Mouse (Mus musculus) CH12F3 (cell line): ENCODE results near the gene Slc17a5.
"Not testable (repeated sequence)": the region's sequence is repeated elsewhere in the genome, so short reads cannot be mapped to it uniquely, and the experiment has no call there.

ENCODE experiments used
- in situ Hi-C: fragments of 300-500 bp; cut with MboI; formaldehyde crosslinking; loops from 2 replicates; pipeline ENCODE4 v1.14.3; 2020; ENCODE audit warnings: low sequenced_read_pairs

The Slc17a5 gene

GRCm38 (mm10) chr9:78520127-78520779 lies 67.6 kb downstream of the Slc17a5 start:
- in situ Hi-C loops, result no loop called here

- in situ Hi-C loops, result not testable (repeated sequence)
Measured at GRCm38 (mm10) chr9:78517237-78517636, 70.6 kb downstream of the Slc17a5 start.

GRCm38 (mm10) chr9:78516125-78516524 lies 71.7 kb downstream of the Slc17a5 start:
- in situ Hi-C loops, result no loop called here

- in situ Hi-C loops, result no loop called here
Measured at GRCm38 (mm10) chr9:78514681-78515080, 73.2 kb downstream of the Slc17a5 start.

GRCm38 (mm10) chr9:78513776-78514500 lies 73.9 kb downstream of the Slc17a5 start:
- in situ Hi-C loops, result no loop called here

- in situ Hi-C loops, result no loop called here
Measured at GRCm38 (mm10) chr9:78511705-78512104, 76.1 kb downstream of the Slc17a5 start.

GRCm38 (mm10) chr9:78508106-78508786 lies 79.6 kb downstream of the Slc17a5 start:
- in situ Hi-C loops, result no loop called here

GRCm38 (mm10) chr9:78506722-78507077 lies 81.1 kb downstream of the Slc17a5 start:
- in situ Hi-C loops, result no loop called here

GRCm38 (mm10) chr9:78506002-78506721 lies 81.7 kb downstream of the Slc17a5 start:
- in situ Hi-C loops, result no loop called here

- in situ Hi-C loops, result no loop called here
Measured at GRCm38 (mm10) chr9:78505223-78505622, 82.6 kb downstream of the Slc17a5 start.

GRCm38 (mm10) chr9:78504679-78505078 lies 83.2 kb downstream of the Slc17a5 start:
- in situ Hi-C loops, result no loop called here

GRCm38 (mm10) chr9:78504133-78504532 lies 83.7 kb downstream of the Slc17a5 start:
- in situ Hi-C loops, result no loop called here

- in situ Hi-C loops, result no loop called here
Measured at GRCm38 (mm10) chr9:78503223-78504079, 84.4 kb downstream of the Slc17a5 start.

- in situ Hi-C loops, result no loop called here
Measured at GRCm38 (mm10) chr9:78501284-78501683, 86.6 kb downstream of the Slc17a5 start.

- in situ Hi-C loops, result no loop called here
Measured at GRCm38 (mm10) chr9:78500386-78500785, 87.5 kb downstream of the Slc17a5 start.

GRCm38 (mm10) chr9:78493171-78493570 lies 94.7 kb downstream of the Slc17a5 start:
- in situ Hi-C loops, result no loop called here

- in situ Hi-C loops, result no loop called here
Measured at GRCm38 (mm10) chr9:78492254-78492653, 95.6 kb downstream of the Slc17a5 start.

GRCm38 (mm10) chr9:78491169-78491568 lies 96.7 kb downstream of the Slc17a5 start:
- in situ Hi-C loops, result no loop called here

- in situ Hi-C loops, result no loop called here
Measured at GRCm38 (mm10) chr9:78488890-78489420, 98.9 kb downstream of the Slc17a5 start, which contains the start of gene Eef1a1. Eef1a1 (minus strand) TSS chr9:78489151.

- in situ Hi-C loops, result not testable (repeated sequence)
Measured at GRCm38 (mm10) chr9:78488021-78488420, 99.8 kb downstream of the Slc17a5 start.
